Mouse (Mus musculus): ENCODE data around the gene Rnf222. TPM values are rescaled to one million over a fixed set of nuclear protein-coding genes. Genes with fewer than 3 reads are reported as not detected.
"Not testable (repeated sequence)": the region's sequence is repeated elsewhere in the genome, so short reads cannot be mapped to it uniquely, and the experiment has no call there.

The Rnf222 gene
- polyA plus RNA-seq, 1 experiment: not detected

- TF ChIP-seq POLR2A (IDR thresholded peaks at IDR 0.05; ENCODE audit: insufficient read depth, low read depth, low read length) (no peak), CTCF (IDR thresholded peaks at IDR 0.05; ENCODE audit: insufficient read depth, low read depth, low read length) (no peak)
- WGBS: 18% methylated on average over 14 of the region's 14 CpGs
- Histone ChIP-seq H3K4me1 (ENCODE audit: control insufficient read depth, insufficient read depth, low read length) (peaks cover 8% of the 10 kb centered on the region), H3K4me3 (ENCODE audit: insufficient read depth, low read depth, low read length) (no peak overlapping the region), H3K27ac (ENCODE audit: insufficient read depth, low read depth, low read length) (no peak overlapping the region)
Measured at GRCm38 (mm10) chr11:68911531-68912177, 23.3 kb downstream of the Rnf222 start.

- WGBS: 94% methylated on average over 4 of the region's 4 CpGs
Measured at GRCm38 (mm10) chr11:68914566-68914965, 26.2 kb downstream of the Rnf222 start.

GRCm38 (mm10) chr11:68923191-68923590 lies 34.8 kb downstream of the Rnf222 start:
- no peak overlapping the region for H3K4me3 ChIP-seq (ENCODE audit: insufficient read depth, low read depth, low read length)
- TF ChIP-seq CTCF (IDR thresholded peaks at IDR 0.05; ENCODE audit: insufficient read depth, low read depth, low read length): no peak
- TF ChIP-seq POLR2A (IDR thresholded peaks at IDR 0.05; ENCODE audit: insufficient read depth, low read depth, low read length): no peak
- no peaks in the 10 kb centered on the region for H3K4me1 ChIP-seq (ENCODE audit: control insufficient read depth, insufficient read depth, low read length)
- WGBS: 82% methylated on average over 3 of the region's 3 CpGs
- H3K27ac ChIP-seq (ENCODE audit: insufficient read depth, low read depth, low read length): no peak overlapping the region

More at GRCm38 (mm10) chr11:68914566-68914965, 26.2 kb downstream of the Rnf222 start:
- Histone ChIP-seq H3K27ac (ENCODE audit: insufficient read depth, low read depth, low read length) (no peak overlapping the region), H3K4me3 (ENCODE audit: insufficient read depth, low read depth, low read length) (no peak overlapping the region), H3K4me1 (ENCODE audit: control insufficient read depth, insufficient read depth, low read length) (peaks cover 8% of the 10 kb centered on the region)
- TF ChIP-seq POLR2A (IDR thresholded peaks at IDR 0.05; ENCODE audit: insufficient read depth, low read depth, low read length): no peak
- TF ChIP-seq CTCF (IDR thresholded peaks at IDR 0.05; ENCODE audit: insufficient read depth, low read depth, low read length): no peak

GRCm38 (mm10) chr11:68924749-68925148 lies 36.4 kb downstream of the Rnf222 start:
- 92% methylated on average over 2 of the region's 2 CpGs for WGBS

GRCm38 (mm10) chr11:68926981-68927380 lies 38.6 kb downstream of the Rnf222 start, which contains the start of gene Odf4:
Gene Odf4, minus strand, starts transcription at chr11:68927081.
- Histone ChIP-seq H3K27ac (ENCODE audit: insufficient read depth, low read depth, low read length) (no peak within 1 kb of the TSS), H3K4me3 (ENCODE audit: insufficient read depth, low read depth, low read length) (no peak within 1 kb of the TSS), H3K4me1 (ENCODE audit: control insufficient read depth, insufficient read depth, low read length) (no peaks in the 10 kb centered on the region)
- TF ChIP-seq CTCF (IDR thresholded peaks at IDR 0.05; ENCODE audit: insufficient read depth, low read depth, low read length): no peak
- TF ChIP-seq POLR2A (IDR thresholded peaks at IDR 0.05; ENCODE audit: insufficient read depth, low read depth, low read length): no peak
- WGBS: 91% methylated on average over 3 of the region's 3 CpGs

More at GRCm38 (mm10) chr11:68924749-68925148, 36.4 kb downstream of the Rnf222 start:
- TF ChIP-seq POLR2A (IDR thresholded peaks at IDR 0.05; ENCODE audit: insufficient read depth, low read depth, low read length) (no peak), CTCF (IDR thresholded peaks at IDR 0.05; ENCODE audit: insufficient read depth, low read depth, low read length) (no peak)
- no peak overlapping the region for H3K4me3 ChIP-seq (ENCODE audit: insufficient read depth, low read depth, low read length)
- H3K27ac ChIP-seq (ENCODE audit: insufficient read depth, low read depth, low read length): no peak overlapping the region
- no peaks in the 10 kb centered on the region for H3K4me1 ChIP-seq (ENCODE audit: control insufficient read depth, insufficient read depth, low read length)

- WGBS: 84% methylated on average over 6 of the region's 6 CpGs
Measured at GRCm38 (mm10) chr11:68929947-68930346, 41.6 kb downstream of the Rnf222 start.

GRCm38 (mm10) chr11:68933885-68934507 lies 45.6 kb downstream of the Rnf222 start:
- 44% methylated on average over 5 of the region's 5 CpGs for WGBS
- H3K27ac ChIP-seq (ENCODE audit: insufficient read depth, low read depth, low read length): no peak overlapping the region
- no peaks in the 10 kb centered on the region for H3K4me1 ChIP-seq (ENCODE audit: control insufficient read depth, insufficient read depth, low read length)
- no peak for TF ChIP-seq POLR2A (IDR thresholded peaks at IDR 0.05; ENCODE audit: insufficient read depth, low read depth, low read length)
- TF ChIP-seq CTCF (IDR thresholded peaks at IDR 0.05; ENCODE audit: insufficient read depth, low read depth, low read length): no peak
- no peak overlapping the region for H3K4me3 ChIP-seq (ENCODE audit: insufficient read depth, low read depth, low read length)

More at GRCm38 (mm10) chr11:68929947-68930346, 41.6 kb downstream of the Rnf222 start:
- no peaks in the 10 kb centered on the region for H3K4me1 ChIP-seq (ENCODE audit: control insufficient read depth, insufficient read depth, low read length)
- H3K4me3 ChIP-seq (ENCODE audit: insufficient read depth, low read depth, low read length): no peak overlapping the region
- no peak overlapping the region for H3K27ac ChIP-seq (ENCODE audit: insufficient read depth, low read depth, low read length)
- TF ChIP-seq POLR2A (IDR thresholded peaks at IDR 0.05; ENCODE audit: insufficient read depth, low read depth, low read length): no peak
- no peak for TF ChIP-seq CTCF (IDR thresholded peaks at IDR 0.05; ENCODE audit: insufficient read depth, low read depth, low read length)

GRCm38 (mm10) chr11:68936951-68937350 lies 48.6 kb downstream of the Rnf222 start:
- 88% methylated on average over 4 of the region's 4 CpGs for WGBS
- not testable (repeated sequence) for H3K4me1 ChIP-seq (ENCODE audit: control insufficient read depth, insufficient read depth, low read length); H3K27ac ChIP-seq (ENCODE audit: insufficient read depth, low read depth, low read length); H3K4me3 ChIP-seq (ENCODE audit: insufficient read depth, low read depth, low read length)

GRCm38 (mm10) chr11:68939451-68940304 lies 51.3 kb downstream of the Rnf222 start:
- H3K4me1 ChIP-seq (ENCODE audit: control insufficient read depth, insufficient read depth, low read length): no peaks in the 10 kb centered on the region; the same call in 1 of the 2 replicates
- peak overlapping the region; percentile 47 for H3K4me3 ChIP-seq (ENCODE audit: insufficient read depth, low read depth, low read length)
- no peak overlapping the region for H3K27ac ChIP-seq (ENCODE audit: insufficient read depth, low read depth, low read length)
- 0 out of 2 replicates have a peak, but pooled peaks have one; percentile 28 for TF ChIP-seq POLR2A (IDR thresholded peaks at IDR 0.05; ENCODE audit: insufficient read depth, low read depth, low read length)
- TF ChIP-seq CTCF (IDR thresholded peaks at IDR 0.05; ENCODE audit: insufficient read depth, low read depth, low read length): no peak
- 6% methylated on average over 16 of the region's 16 CpGs for WGBS
